In genomic region chr5:52367866-52368840, GRCm38 (mm10) we compare ENCODE assay signal across 8 mouse cellular contexts. TPM values are rescaled to one million over a fixed set of nuclear protein-coding genes. Genes with fewer than 3 reads are reported as not detected.
DNase-seq lines count a peak whose midpoint lies in the region; ATAC-seq lines count a peak whose summit lies in the region.

No protein-coding gene starts in this region.

- ATAC-seq in limb, embryonic 13.5 days (ENCODE audit: low FRiP score, low read depth), result no peak

- peak; percentile 38 for DNase-seq in gastrocnemius, postnatal 10 days
- DNase-seq in gastrocnemius, adult 8-10 months (ENCODE audit: low spot score in 2 of 2), result no peak
- DNase-seq in R1 (ENCODE audit: low read depth, low spot score), result peak; percentile 38
- DNase-seq in heart, embryonic 10.5 days (ENCODE audit: low spot score), result no peak
- no peak for DNase-seq in ovary, adult 18-20 months (ENCODE audit: low spot score)
- no peak for DNase-seq in frontal cortex, postnatal 10 days (ENCODE audit: low spot score in 2 of 2)
- no peak for DNase-seq in c-Kit-positive CD71-positive TER-119-positive erythroid progenitor cells, embryonic 14.5 days (ENCODE audit: low spot score)

- H3K27ac ChIP-seq in heart, embryonic 10.5 days, result peak overlapping the region; percentile 83
- H3K27ac ChIP-seq in limb, embryonic 13.5 days, result no peak overlapping the region

- no peaks in the 10 kb centered on the region for H3K9me3 ChIP-seq in heart, embryonic 10.5 days
- H3K9me3 ChIP-seq in limb, embryonic 13.5 days, result no peaks in the 10 kb centered on the region

- no peak overlapping the region for H3K9ac ChIP-seq in limb, embryonic 13.5 days

- peaks cover 36% of the 10 kb centered on the region for H3K27me3 ChIP-seq in heart, embryonic 10.5 days (ENCODE audit: insufficient read depth, poor library complexity, severe bottlenecking)
- peaks cover 20% of the 10 kb centered on the region; the same call in 1 of the 2 replicates for H3K27me3 ChIP-seq in limb, embryonic 13.5 days

- peak overlapping the region; percentile 49 for H3K4me2 ChIP-seq in limb, embryonic 13.5 days (replicated peaks)

- peak overlapping the region; percentile 56 for H3K4me3 ChIP-seq in heart, embryonic 10.5 days
- H3K4me3 ChIP-seq in limb, embryonic 13.5 days, result peak overlapping the region; percentile 22

- WGBS in heart, embryonic 10.5 days, result 37% methylated on average over 63 of the region's 63 CpGs
- 55% methylated on average over 63 of the region's 63 CpGs for WGBS in limb, embryonic 13.5 days

- peaks cover 17% of the 10 kb centered on the region for H3K4me1 ChIP-seq in heart, embryonic 10.5 days
- peaks cover 6% of the 10 kb centered on the region; the same call in 1 of the 2 replicates for H3K4me1 ChIP-seq in limb, embryonic 13.5 days

- no peaks in the 10 kb centered on the region for H3K36me3 ChIP-seq in heart, embryonic 10.5 days
- H3K36me3 ChIP-seq in limb, embryonic 13.5 days, result no peaks in the 10 kb centered on the region

RNA-seq across cellular contexts. Expression of gene Sod3, which starts 4.6 kb away (rescaled TPM):
- 10 to 100 TPM; 10.2 to 10.7 TPM for total RNA-seq in gastrocnemius, postnatal 10 days (2021)
- total RNA-seq in gastrocnemius, adult 8-10 months (2022), result 1 to 10 TPM; 2.4 to 7.7 (median 4.5) TPM
- polyA plus RNA-seq in heart, embryonic 10.5 days (2016; fragmentation: Nextera tagmentation; extraction: Ambion mirVana), result 0.17 and 0.44 TPM in 2 replicates
- polyA plus RNA-seq in limb, embryonic 13.5 days (2015; fragmentation: Nextera tagmentation; extraction: Ambion mirVana), result 0.20 and 0.28 TPM in 2 replicates

Comparison
In these comparisons a context has a peak if more than half of its experiments do, and no peak if none do; other contexts are left out.
1. DNase-seq: peak in gastrocnemius, postnatal 10 days (single experiment) and R1 (single experiment); none in gastrocnemius, adult 8-10 months (0 of 2), heart, embryonic 10.5 days (single experiment), ovary, adult 18-20 months (single experiment), frontal cortex, postnatal 10 days (0 of 2) and c-Kit-positive CD71-positive TER-119-positive erythroid progenitor cells, embryonic 14.5 days (single experiment).